Mouse (Mus musculus): ENCODE measurements around the gene Scn3b. TPM values are rescaled to one million over a fixed set of nuclear protein-coding genes. Genes with fewer than 3 reads are reported as not detected.

Gene Scn3b
- polyA plus RNA-seq, 1 experiment from 2014 or later = 0.65 TPM

DNA sequence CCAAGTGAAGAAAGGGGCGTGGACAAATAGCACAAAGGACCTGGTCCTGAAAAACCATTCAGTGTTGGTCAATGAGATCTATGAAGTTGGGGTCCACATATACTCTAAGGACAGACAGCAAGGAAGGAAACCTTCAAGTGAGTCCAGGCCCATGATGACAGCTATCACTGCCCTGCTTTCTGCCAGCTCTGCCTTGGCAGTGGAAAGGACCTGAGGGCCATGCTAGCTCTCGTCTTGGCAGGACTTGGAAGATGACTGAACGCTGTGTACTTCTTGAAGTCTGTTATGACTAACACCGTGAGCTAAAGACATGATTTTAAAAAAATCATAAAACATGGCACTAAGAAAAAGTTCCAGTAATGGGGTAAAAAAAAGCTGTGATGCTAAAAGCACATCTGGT lies 48.7 kb downstream of the Scn3b start:
- Histone ChIP-seq H3K9ac (replicated peaks) (no peak overlapping the region), H3K36me3 (peaks cover 13% of the 10 kb centered on the region; the same call in 1 of the 2 replicates), H3K27ac (no peak overlapping the region), H3K4me2 (no peak overlapping the region), H3K27me3 (no peaks in the 10 kb centered on the region), H3K9me3 (no peaks in the 10 kb centered on the region), H3K4me3 (replicated peaks) (no peak overlapping the region), H3K4me1 (replicated peaks) (peaks cover 20% of the 10 kb centered on the region)
- no peak for ATAC-seq (ENCODE audit: insufficient number of reproducible peaks, insufficient read depth, low FRiP score, low TSS enrichment, low read depth)
- WGBS = 90% methylated on average over 4 of the region's 4 CpGs

DNA sequence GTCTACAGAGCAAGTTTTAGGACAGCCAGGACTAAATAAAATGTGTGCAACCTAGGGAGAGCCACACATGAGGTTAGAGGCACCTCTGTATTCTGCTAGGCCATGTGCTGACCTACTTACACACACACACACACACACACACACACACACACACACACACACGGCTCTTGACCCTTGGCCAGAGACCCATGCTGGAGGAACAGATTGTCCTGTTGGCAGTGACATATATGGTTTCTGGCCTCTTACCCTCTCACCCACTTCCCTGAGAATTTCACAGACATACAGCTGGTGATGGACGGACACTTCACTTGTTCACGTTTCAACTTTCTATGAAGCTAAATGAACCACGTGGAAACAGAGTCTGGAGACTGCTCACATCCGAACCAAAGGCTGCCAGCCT lies 49.8 kb downstream of the Scn3b start:
- Histone ChIP-seq H3K4me1 (replicated peaks) (peaks cover 20% of the 10 kb centered on the region), H3K27me3 (no peaks in the 10 kb centered on the region), H3K9ac (replicated peaks) (no peak overlapping the region), H3K4me2 (no peak overlapping the region), H3K4me3 (replicated peaks) (no peak overlapping the region), H3K27ac (no peak overlapping the region), H3K36me3 (peaks cover 13% of the 10 kb centered on the region; the same call in 1 of the 2 replicates), H3K9me3 (no peaks in the 10 kb centered on the region)
- whole genome bisulfite sequencing = 86% methylated on average over 5 of the region's 5 CpGs
- ATAC-seq (ENCODE audit: insufficient number of reproducible peaks, insufficient read depth, low FRiP score, low TSS enrichment, low read depth) = no peak

DNA sequence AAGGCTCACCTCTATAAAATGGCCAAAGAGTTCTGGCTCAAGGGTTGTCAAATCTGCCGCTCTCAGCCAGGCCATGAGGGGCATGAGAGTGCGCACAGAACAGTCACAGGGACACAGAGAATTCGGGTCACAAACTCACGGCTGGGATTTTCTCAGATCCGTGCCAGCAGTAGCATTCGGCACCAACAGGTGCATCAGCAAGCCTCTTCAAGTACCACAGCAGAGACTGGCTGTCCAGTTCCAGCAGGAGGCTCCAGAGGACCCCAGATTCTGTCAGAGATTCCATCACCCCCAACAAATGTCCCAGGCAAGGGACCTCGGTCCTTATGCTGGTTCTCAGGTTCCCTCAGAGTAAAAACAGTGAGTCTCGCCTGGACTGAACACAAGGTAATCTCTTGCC lies 51.4 kb downstream of the Scn3b start:
- H3K4me3 ChIP-seq (replicated peaks) = no peak overlapping the region
- H3K27me3 ChIP-seq = no peaks in the 10 kb centered on the region
- H3K9ac ChIP-seq (replicated peaks) = no peak overlapping the region
- H3K27ac ChIP-seq = peak overlapping the region; percentile 84
- WGBS = 87% methylated on average over 8 of the region's 8 CpGs
- peak overlapping the region; percentile 13; the same call in 1 of the 2 replicates for H3K4me2 ChIP-seq
- peaks cover 20% of the 10 kb centered on the region for H3K4me1 ChIP-seq (replicated peaks)
- H3K9me3 ChIP-seq = no peaks in the 10 kb centered on the region
- no peak for ATAC-seq (ENCODE audit: insufficient number of reproducible peaks, insufficient read depth, low FRiP score, low TSS enrichment, low read depth)
- H3K36me3 ChIP-seq = peaks cover 6% of the 10 kb centered on the region; the same call in 1 of the 2 replicates

DNA sequence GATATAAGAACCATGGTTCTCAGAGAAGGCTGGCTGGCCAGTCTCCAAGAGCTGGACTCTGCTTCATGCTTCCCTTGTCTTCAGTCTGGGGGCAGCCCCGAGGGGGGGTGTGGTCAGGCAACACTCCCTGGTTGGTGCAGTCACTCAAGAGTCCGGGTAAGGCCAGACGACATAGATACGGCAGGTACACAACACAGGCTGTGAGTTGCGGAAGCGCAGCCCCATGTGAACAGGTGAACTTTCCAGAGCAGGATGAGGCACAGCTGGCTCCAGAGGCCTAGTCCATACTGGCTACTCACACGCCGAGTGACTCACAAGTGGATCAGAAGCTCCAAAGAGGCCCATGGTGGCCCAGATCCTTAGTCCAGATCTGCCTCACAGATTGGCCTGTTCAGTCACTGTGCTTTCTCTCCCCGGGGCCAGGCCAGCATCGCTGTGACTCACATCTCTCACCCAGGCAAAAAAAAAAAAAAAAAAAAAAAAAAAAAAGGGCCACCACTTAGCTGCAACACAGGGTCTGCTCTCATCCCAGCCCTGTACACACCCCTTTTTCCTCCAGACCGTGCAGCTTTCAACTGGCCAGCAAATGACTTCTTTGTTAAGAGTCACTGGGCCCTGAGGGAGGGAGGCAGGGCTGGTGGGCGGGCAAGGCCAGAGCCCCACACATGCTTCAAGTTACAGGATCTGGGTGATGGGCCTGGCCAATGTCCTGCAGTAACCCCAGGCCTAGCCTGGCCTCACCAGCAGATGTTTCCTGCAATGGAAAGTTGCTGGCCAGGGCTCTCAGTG lies 52.1 kb downstream of the Scn3b start:
- peaks cover 6% of the 10 kb centered on the region; the same call in 1 of the 2 replicates for H3K36me3 ChIP-seq
- whole genome bisulfite sequencing = 50% methylated on average over 12 of the region's 12 CpGs
- H3K4me2 ChIP-seq = peak overlapping the region; percentile 13; the same call in 1 of the 2 replicates
- no peaks in the 10 kb centered on the region for H3K27me3 ChIP-seq
- no peak overlapping the region for H3K4me3 ChIP-seq (replicated peaks)
- H3K4me1 ChIP-seq (replicated peaks) = peaks cover 24% of the 10 kb centered on the region
- H3K9me3 ChIP-seq = no peaks in the 10 kb centered on the region
- no peak overlapping the region for H3K9ac ChIP-seq (replicated peaks)
- H3K27ac ChIP-seq = peak overlapping the region; percentile 84
- peak; percentile 90 for ATAC-seq (ENCODE audit: insufficient number of reproducible peaks, insufficient read depth, low FRiP score, low TSS enrichment, low read depth)

DNA sequence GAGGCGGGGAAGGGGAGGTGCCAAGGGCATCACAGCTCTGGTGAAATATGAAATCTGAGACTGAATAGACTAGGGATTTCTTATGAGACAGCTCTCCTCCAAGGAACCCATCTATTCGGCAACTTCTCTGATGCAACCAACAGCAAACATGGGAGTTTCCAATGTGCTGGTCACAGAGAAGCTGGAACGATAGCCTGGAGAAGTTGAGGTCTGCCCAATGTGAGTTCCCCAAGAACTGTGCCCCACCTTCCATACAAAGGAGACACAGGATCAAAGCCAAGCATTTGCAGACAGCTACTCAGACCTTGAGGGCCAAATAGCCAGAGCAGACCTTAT lies 52.6 kb downstream of the Scn3b start:
- H3K9me3 ChIP-seq = no peaks in the 10 kb centered on the region
- H3K27me3 ChIP-seq = no peaks in the 10 kb centered on the region
- peaks cover 30% of the 10 kb centered on the region for H3K4me1 ChIP-seq (replicated peaks)
- peaks cover 6% of the 10 kb centered on the region; the same call in 1 of the 2 replicates for H3K36me3 ChIP-seq
- no peak overlapping the region for H3K4me2 ChIP-seq
- H3K27ac ChIP-seq = peak overlapping the region; percentile 84
- H3K4me3 ChIP-seq (replicated peaks) = no peak overlapping the region
- WGBS = 67% methylated on average over 3 of the region's 3 CpGs
- no peak overlapping the region for H3K9ac ChIP-seq (replicated peaks)
- ATAC-seq (ENCODE audit: insufficient number of reproducible peaks, insufficient read depth, low FRiP score, low TSS enrichment, low read depth) = 0 out of 2 replicates have a peak, but pooled peaks have one; percentile 11

DNA sequence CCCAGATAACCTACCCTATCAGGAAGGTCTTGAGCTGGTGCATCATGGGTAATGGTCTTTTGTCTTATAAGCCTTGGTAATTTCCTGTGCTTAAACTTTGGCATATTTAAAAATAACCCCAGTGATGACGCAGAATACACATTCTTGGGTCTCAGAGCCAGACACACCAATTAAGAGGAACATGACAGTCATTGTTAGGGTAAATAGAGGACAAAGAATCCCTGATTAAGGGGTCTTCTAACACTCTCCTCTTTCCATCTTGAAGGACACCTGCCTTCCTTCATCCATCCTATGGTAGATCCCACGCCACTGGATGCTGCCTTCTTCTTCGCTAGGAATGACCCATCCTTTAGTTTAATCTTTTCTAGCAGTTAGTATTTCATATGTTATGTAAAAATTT lies 53.4 kb downstream of the Scn3b start:
- Histone ChIP-seq H3K27ac (no peak overlapping the region), H3K4me1 (replicated peaks) (peaks cover 33% of the 10 kb centered on the region), H3K9ac (replicated peaks) (no peak overlapping the region), H3K27me3 (no peaks in the 10 kb centered on the region), H3K36me3 (peaks cover under 1% of the 10 kb centered on the region; the same call in 1 of the 2 replicates), H3K4me2 (no peak overlapping the region), H3K9me3 (no peaks in the 10 kb centered on the region), H3K4me3 (replicated peaks) (no peak overlapping the region)
- 91% methylated on average over 3 of the region's 3 CpGs for WGBS
- ATAC-seq (ENCODE audit: insufficient number of reproducible peaks, insufficient read depth, low FRiP score, low TSS enrichment, low read depth) = no peak

DNA sequence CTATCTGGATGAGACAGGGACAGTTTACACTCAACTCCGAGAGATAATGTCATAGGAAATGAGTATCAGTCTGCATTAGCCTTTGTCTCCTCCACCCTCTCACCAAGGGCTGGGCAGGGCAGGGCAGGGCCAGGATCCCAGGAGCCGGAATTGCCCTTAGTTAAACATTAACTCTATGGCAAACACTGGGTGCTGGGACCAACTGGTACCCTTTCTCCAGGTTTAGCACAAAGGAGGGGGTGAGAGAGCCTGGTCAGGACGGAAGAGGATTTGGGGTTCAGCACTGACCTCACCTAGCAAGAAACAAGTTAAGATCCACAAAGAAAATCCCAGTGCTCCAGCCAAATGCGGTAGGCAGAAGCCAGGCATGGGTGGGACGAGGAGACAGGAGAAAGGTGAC lies 54.2 kb downstream of the Scn3b start:
- Histone ChIP-seq H3K4me1 (replicated peaks) (peaks cover 33% of the 10 kb centered on the region), H3K4me2 (no peak overlapping the region), H3K36me3 (no peaks in the 10 kb centered on the region), H3K9me3 (no peaks in the 10 kb centered on the region), H3K9ac (replicated peaks) (no peak overlapping the region), H3K27me3 (no peaks in the 10 kb centered on the region), H3K27ac (no peak overlapping the region), H3K4me3 (replicated peaks) (no peak overlapping the region)
- 89% methylated on average over 5 of the region's 5 CpGs for WGBS
- ATAC-seq (ENCODE audit: insufficient number of reproducible peaks, insufficient read depth, low FRiP score, low TSS enrichment, low read depth) = no peak

DNA sequence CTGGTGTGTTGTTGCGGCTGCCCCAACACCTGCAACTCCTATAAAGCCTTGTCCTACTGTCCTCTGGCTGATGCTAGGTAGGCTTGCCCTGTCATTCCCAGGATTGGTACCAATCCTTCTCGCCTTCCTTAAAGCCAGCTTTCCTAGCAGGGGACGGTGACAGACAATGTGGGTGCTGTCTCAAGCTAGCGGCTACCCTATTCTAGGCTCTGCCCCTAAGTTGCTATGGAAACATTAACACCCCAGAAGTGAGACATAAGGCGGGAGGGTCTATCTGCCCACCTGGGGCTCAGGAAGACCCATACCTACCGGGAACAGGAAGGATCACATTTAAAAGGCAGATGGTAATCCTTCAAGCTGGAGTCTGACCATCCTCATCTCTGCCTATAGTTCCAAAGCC lies 54.8 kb downstream of the Scn3b start:
- WGBS = 74% methylated on average over 6 of the region's 6 CpGs
- no peak for ATAC-seq (ENCODE audit: insufficient number of reproducible peaks, insufficient read depth, low FRiP score, low TSS enrichment, low read depth)
- Histone ChIP-seq H3K9me3 (no peaks in the 10 kb centered on the region), H3K27ac (no peak overlapping the region), H3K27me3 (no peaks in the 10 kb centered on the region), H3K4me2 (no peak overlapping the region), H3K4me1 (replicated peaks) (peaks cover 33% of the 10 kb centered on the region), H3K9ac (replicated peaks) (no peak overlapping the region), H3K36me3 (no peaks in the 10 kb centered on the region), H3K4me3 (replicated peaks) (no peak overlapping the region)

DNA sequence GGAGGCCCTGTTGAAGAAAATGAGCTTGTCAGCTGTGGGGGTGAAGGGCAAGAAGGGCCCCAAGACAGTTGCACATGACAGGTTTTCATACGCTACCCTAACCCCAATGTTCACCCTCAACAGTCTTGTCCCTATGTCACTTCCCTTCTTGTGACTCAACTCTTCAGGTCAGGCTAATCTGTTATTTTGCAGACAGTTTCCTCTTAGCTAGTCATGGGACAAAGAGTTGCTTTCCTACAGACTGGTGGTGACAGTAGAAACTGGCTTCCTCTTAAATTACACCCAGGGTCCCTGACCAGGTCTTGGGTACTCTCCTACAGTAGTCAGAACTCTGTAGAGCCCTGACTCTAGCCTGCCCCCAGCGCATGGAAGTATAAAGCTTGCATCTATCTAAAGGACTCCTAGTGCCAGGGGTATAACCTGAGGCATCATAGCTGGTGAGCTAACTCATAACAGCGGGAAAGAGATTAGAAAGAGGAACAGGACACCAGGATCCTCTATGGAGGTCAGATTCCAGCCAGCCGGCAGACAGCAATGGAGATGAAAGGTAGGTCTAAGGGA lies 55.3 kb downstream of the Scn3b start:
- 87% methylated on average over 4 of the region's 4 CpGs for WGBS
- no peak overlapping the region for H3K27ac ChIP-seq
- no peak overlapping the region for H3K9ac ChIP-seq (replicated peaks)
- H3K4me1 ChIP-seq (replicated peaks) = peaks cover 33% of the 10 kb centered on the region
- H3K4me2 ChIP-seq = no peak overlapping the region
- H3K9me3 ChIP-seq = no peaks in the 10 kb centered on the region
- H3K36me3 ChIP-seq = no peaks in the 10 kb centered on the region
- H3K27me3 ChIP-seq = no peaks in the 10 kb centered on the region
- ATAC-seq (ENCODE audit: insufficient number of reproducible peaks, insufficient read depth, low FRiP score, low TSS enrichment, low read depth) = no peak
- H3K4me3 ChIP-seq (replicated peaks) = no peak overlapping the region

DNA sequence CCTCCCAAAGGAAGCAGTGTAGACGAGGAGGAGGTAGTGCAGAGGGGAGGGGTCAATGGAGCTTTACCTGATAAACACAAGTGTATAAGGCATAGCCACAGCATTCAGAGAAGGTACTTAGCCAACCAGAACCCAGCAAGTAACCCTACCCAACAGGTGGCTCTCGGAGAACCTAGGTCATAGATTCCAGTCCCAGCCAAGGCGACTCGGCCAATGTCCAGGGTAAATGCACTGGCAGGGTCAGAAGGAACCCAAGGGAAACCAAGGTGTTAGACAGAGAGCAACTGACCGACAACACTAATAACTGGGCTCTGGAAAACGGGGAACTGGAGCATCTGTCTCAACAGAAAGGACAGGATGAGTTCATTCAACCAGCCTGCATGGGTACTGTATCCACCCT lies 55.8 kb downstream of the Scn3b start:
- WGBS = 90% methylated on average over 6 of the region's 6 CpGs
- peaks cover 33% of the 10 kb centered on the region for H3K4me1 ChIP-seq (replicated peaks)
- ATAC-seq (ENCODE audit: insufficient number of reproducible peaks, insufficient read depth, low FRiP score, low TSS enrichment, low read depth) = no peak
- no peaks in the 10 kb centered on the region for H3K36me3 ChIP-seq
- H3K4me2 ChIP-seq = no peak overlapping the region
- H3K27ac ChIP-seq = no peak overlapping the region
- no peak overlapping the region for H3K4me3 ChIP-seq (replicated peaks)
- H3K27me3 ChIP-seq = no peaks in the 10 kb centered on the region
- no peak overlapping the region for H3K9ac ChIP-seq (replicated peaks)
- H3K9me3 ChIP-seq = no peaks in the 10 kb centered on the region

DNA sequence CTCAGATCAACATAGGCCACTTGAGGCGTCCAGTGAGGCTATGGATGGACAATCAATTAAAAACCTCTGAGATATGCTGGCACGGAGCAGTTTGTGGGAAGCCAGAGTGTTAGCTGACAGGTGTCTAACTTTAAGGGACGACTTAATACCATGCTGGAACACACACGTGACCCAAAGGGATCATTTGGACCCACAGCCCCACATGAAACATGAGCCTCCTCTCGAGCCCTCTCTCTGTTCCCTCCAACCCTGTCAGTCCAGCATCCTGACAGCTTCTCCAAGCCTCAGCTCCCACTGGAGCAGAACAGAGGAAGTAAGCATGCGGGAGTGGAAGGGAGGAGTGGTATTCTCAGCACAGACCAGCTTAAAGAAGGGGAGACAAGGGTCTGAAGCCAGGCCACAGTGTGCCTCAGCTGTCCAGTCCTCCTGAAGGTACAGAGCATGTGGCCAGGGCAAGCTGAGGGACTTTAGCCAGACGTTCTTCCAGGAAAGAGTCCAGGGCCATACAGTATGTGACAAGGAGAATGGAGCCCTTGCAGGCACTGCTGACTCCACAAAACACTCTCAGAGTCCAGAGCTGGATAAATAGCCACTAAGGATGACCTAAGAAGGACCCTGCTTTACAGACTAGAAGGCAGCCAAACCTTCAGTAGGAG lies 57.4 kb downstream of the Scn3b start:
- Histone ChIP-seq H3K4me1 (replicated peaks) (peaks cover 19% of the 10 kb centered on the region), H3K9ac (replicated peaks) (no peak overlapping the region), H3K27me3 (no peaks in the 10 kb centered on the region), H3K36me3 (no peaks in the 10 kb centered on the region), H3K4me2 (no peak overlapping the region), H3K4me3 (replicated peaks) (no peak overlapping the region), H3K9me3 (no peaks in the 10 kb centered on the region), H3K27ac (no peak overlapping the region)
- ATAC-seq (ENCODE audit: insufficient number of reproducible peaks, insufficient read depth, low FRiP score, low TSS enrichment, low read depth) = no peak
- WGBS = 39% methylated on average over 7 of the region's 7 CpGs
